Mouse (Mus musculus) heart, embryonic 15.5 days (tissue): ENCODE measurements around the gene Gtf2h3. TPM values are rescaled to one million over a fixed set of nuclear protein-coding genes. Genes with fewer than 3 reads are reported as not detected.

Experiments
- polyA plus RNA-seq: library from polyadenylated mRNA; unstranded; fragments of >200 nt; fragmentation: Nextera tagmentation; extraction: Ambion mirVana; gene quantifications from 2 replicates; pipeline ENCODE4 v1.2.1, GENCODE M21; 2015

Gene Gtf2h3
- polyA plus RNA-seq, 1 experiment from 2014 or later: 28.9 TPM

Other genes with a start within 250 kb of the Gtf2h3 start
- gene Cdk2ap1, start 216.1 kb upstream of the Gtf2h3 start, polyA plus RNA-seq: 87.9 and 109 TPM in 2 replicates
- 57.8 and 65.5 TPM in 2 replicates for gene Sbno1, start 153.1 kb upstream of the Gtf2h3 start, polyA plus RNA-seq
- gene Kmt5a, start 139.2 kb upstream of the Gtf2h3 start, polyA plus RNA-seq: 63.3 and 74.6 TPM in 2 replicates
- 15.0 and 20.9 TPM in 2 replicates for gene Rilpl2, start 100.8 kb upstream of the Gtf2h3 start, polyA plus RNA-seq
- gene Snrnp35, start 96.0 kb upstream of the Gtf2h3 start, polyA plus RNA-seq: 19.2 and 20.7 TPM in 2 replicates
- gene Rilpl1, start 47.7 kb upstream of the Gtf2h3 start, polyA plus RNA-seq: 26.5 and 27.8 TPM in 2 replicates
- gene Tmed2, start 38.4 kb upstream of the Gtf2h3 start, polyA plus RNA-seq: 409 and 423 TPM in 2 replicates
- gene Ddx55, start 26.3 kb upstream of the Gtf2h3 start, polyA plus RNA-seq: 6.7 and 8.7 TPM in 2 replicates
- 51.2 and 53.6 TPM in 2 replicates for gene Eif2b1, start within 50 bp of the Gtf2h3 start, polyA plus RNA-seq
- 26.6 and 32.8 TPM in 2 replicates for gene Atp6v0a2, start 49.4 kb downstream of the Gtf2h3 start, polyA plus RNA-seq
- gene Dnah10, start 145.9 kb downstream of the Gtf2h3 start, polyA plus RNA-seq: 0.04 and 0.05 TPM in 2 replicates